Mouse (Mus musculus) myocyte (in vitro differentiated cells): ENCODE results near the gene Neurod4.

ENCODE experiments used
- CEBPB ChIP-seq: IDR thresholded peaks from 2 replicates; pipeline ENCODE4 v1.6.1; 2011; ENCODE audit warnings: mild to moderate bottlenecking, moderate library complexity; ENCODE audit not compliant: poor library complexity, insufficient read depth, severe bottlenecking
- E2F4 ChIP-seq: IDR thresholded peaks from one replicate; pipeline ENCODE4 v1.6.1; 2011; ENCODE audit warnings: mild to moderate bottlenecking, control low read depth, moderate library complexity; ENCODE audit not compliant: insufficient read depth
- MAX ChIP-seq: IDR thresholded peaks from one replicate; pipeline ENCODE4 v1.6.1; 2011; ENCODE audit warnings: low read depth, mild to moderate bottlenecking, control low read depth
- MYOD1 ChIP-seq, 3 experiments: IDR thresholded peaks; one replicate each; pipeline ENCODE4 v1.6.1; 2011; ENCODE audit warnings: control low read depth in 2 of 3, low read depth in 2 of 3, mild to moderate bottlenecking in 2 of 3, moderate library complexity in 1 of 3; ENCODE audit not compliant: insufficient read length in 2 of 3, control insufficient read depth in 1 of 3
- MYOG ChIP-seq, 3 experiments: IDR thresholded peaks; one replicate each; pipeline ENCODE4 v1.6.1; 2011; ENCODE audit warnings: control low read depth in 2 of 3, low read depth in 2 of 3, mild to moderate bottlenecking in 2 of 3; ENCODE audit not compliant: insufficient read length in 2 of 3, control insufficient read depth in 1 of 3, insufficient read depth in 1 of 3
- POLR2A ChIP-seq: IDR thresholded peaks from one replicate; pipeline ENCODE4 v1.6.1; 2011; ENCODE audit warnings: low read depth, mild to moderate bottlenecking, control low read depth, moderate library complexity; ENCODE audit not compliant: insufficient read length
- POLR2AphosphoS2 ChIP-seq: IDR thresholded peaks from one replicate; pipeline ENCODE4 v1.6.1; 2011; ENCODE audit warnings: low read depth, control low read depth; ENCODE audit not compliant: insufficient read length
- REST ChIP-seq: IDR thresholded peaks from one replicate; pipeline ENCODE4 v1.6.1; 2011; ENCODE audit warnings: mild to moderate bottlenecking, control low read depth, moderate library complexity; ENCODE audit not compliant: insufficient read depth, insufficient read length
- TCF12 ChIP-seq: IDR thresholded peaks from one replicate; pipeline ENCODE4 v1.6.1; 2011; ENCODE audit warnings: mild to moderate bottlenecking, control low read depth; ENCODE audit not compliant: poor library complexity, insufficient read depth, severe bottlenecking
- USF1 ChIP-seq: IDR thresholded peaks from one replicate; pipeline ENCODE4 v1.6.1; 2011; ENCODE audit warnings: low read depth, mild to moderate bottlenecking, control low read depth, moderate library complexity

DNA sequence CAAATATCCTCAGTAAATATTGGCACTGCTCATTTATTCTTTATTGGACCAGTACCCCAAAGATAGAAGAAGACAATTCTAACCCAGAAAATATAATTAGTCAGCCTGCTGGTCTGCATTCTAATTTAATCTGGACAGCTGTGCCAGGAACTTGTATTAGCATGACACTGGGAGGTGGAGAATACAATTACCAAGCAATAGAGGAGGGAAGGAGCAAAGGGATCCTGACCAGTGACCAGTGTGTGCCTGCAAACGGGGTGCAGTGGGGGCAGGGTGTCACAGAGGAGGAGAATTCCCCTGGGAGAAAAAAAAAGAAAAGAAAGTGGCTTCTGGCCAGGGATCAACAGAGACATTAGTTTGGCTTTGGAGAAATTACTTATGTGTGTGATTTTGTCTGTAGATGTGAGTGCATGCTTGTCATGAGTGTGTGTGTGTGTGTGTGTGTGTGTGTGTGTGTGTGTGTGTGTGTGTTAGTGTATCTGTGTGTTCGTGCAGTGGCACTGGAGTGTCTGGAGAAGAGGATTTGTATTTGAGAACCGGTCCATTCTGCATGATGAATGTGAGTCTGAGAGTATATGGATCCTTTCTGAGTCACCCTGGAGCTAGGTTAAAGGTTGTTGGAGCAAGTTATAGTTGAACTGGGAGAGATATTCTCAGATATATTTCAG is 13.8 kb upstream of the Neurod4 start:
- TF ChIP-seq POLR2A, result no peak
- no peak for TF ChIP-seq MAX
- no peak for TF ChIP-seq E2F4
- TF ChIP-seq CEBPB, result no peak
- no peak for TF ChIP-seq POLR2AphosphoS2
- TF ChIP-seq MYOG (IDR thresholded peaks at IDR 0.05; ENCODE audit: control insufficient read depth in 1 of 3, insufficient read depth in 1 of 3, insufficient read length in 2 of 3, low read depth in 2 of 3), result no peak
- no peak for TF ChIP-seq REST
- TF ChIP-seq TCF12, result no peak
- TF ChIP-seq USF1, result no peak
- no peak for TF ChIP-seq MYOD1 (IDR thresholded peaks at IDR 0.05; ENCODE audit: control insufficient read depth in 1 of 3, insufficient read length in 2 of 3, low read depth in 2 of 3)
